Mouse (Mus musculus) frontal cortex, postnatal 36 days (tissue): ENCODE data around the gene Colgalt1.

Source experiments
- DNase-seq, 2 experiments: peaks; one replicate each; pipeline ENCODE4 v3.0.0; 2022; ENCODE audit warnings: low spot score in 2 of 2

The Colgalt1 gene

GRCm38 (mm10) chr8:71591471-71592373, 19.1 kb upstream of the Colgalt1 start, which contains the start of gene Pgls:
TSS of gene Pgls (plus strand) at chr8:71592176.
- peak; percentile 98 to 99 for DNase-seq

GRCm38 (mm10) chr8:71592374-71593170, 18.2 kb upstream of the Colgalt1 start:
- DNase-seq, result peak; percentile 91 to 93

- no peak for DNase-seq
Measured at GRCm38 (mm10) chr8:71593556-71594323, 17.1 kb upstream of the Colgalt1 start.

GRCm38 (mm10) chr8:71594324-71594722, 16.5 kb upstream of the Colgalt1 start:
- no peak for DNase-seq

- peak; percentile 89 to 90 for DNase-seq
Measured at GRCm38 (mm10) chr8:71595862-71596261, 14.9 kb upstream of the Colgalt1 start.

DNA sequence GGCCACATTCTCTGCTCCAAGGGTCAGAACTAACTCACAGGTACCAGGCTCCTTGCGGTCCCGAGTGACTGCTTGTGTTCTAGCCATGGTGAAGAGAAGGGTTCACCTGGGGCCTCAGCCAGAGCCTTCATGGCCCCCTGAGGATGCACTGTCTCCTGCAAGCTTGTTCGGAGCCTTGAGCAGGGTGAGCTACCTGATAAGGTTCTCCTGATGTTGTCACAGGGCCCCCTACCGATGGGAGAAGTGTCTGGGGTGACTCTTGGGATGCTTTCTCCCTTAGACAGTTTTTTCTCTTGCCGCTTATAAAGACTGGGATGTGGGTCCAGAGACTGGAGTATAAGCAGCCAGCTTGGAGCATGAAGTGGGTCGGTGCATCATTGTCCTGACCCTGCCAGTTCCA, 14.4 kb upstream of the Colgalt1 start:
- no peak for DNase-seq

DNA sequence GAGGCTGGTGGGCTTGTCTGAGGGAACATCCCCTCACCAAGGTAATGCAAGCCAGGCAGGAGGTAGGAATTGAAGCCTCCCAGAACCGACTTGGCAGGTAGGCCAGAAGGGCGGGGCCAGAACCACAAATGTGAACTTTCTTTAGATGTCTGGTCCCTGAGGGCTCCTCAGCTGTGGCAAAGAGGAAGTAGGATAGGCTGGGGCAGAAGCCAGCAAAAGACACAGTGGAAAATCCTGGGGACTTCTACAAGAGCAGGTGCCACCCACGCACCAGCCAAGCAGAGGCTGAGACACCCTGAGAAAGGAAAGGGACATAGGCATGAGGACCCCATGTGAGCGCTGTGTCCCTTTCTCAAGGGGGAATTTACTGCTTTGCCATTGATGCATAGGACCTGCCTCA, 14.0 kb upstream of the Colgalt1 start:
- no peak for DNase-seq

DNA sequence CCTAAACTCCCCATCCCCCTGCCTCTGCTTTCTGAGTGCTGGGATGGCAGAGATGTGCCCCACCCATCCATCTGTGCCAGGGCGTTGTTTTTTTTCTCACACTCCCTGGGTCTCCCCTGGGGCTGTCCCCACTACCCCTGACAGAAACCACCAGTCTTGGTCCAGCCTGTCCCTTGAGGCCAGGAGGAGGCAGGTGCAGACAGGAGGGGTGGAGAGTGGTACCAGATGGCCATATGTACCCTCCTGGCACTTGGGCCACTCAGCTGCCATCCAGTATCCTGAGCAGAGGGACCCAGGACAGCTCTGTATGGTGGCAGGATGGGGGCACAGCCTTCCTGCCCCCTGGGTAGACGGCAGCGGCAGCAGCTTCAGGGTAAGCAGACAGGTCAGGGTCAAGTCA, 13.3 kb upstream of the Colgalt1 start, which contains the start of gene Fam129c:
Fam129c (plus strand) TSS at position 198 of the 400 bp plus-strand sequence.
- DNase-seq, result no peak

DNA sequence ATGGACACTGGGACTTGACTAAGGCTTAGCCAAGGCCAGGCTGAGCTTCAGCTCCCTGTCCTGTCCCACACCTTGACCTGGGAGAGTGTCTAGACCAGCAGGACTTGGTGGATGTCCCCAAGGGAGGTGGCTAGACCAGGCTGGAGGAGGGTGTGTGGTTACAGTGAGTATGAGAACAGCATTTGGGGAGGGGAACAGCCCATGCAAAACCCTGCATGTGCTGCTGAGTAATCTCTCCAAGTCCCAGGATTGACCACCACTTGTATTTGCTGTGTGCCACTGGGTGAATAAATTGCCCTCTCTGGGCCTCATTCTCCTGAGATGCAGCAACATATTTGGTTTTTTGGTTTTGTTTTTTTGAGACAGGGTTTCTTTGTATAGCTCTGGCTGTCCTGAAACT, 12.4 kb upstream of the Colgalt1 start:
- DNase-seq, result no peak

DNA sequence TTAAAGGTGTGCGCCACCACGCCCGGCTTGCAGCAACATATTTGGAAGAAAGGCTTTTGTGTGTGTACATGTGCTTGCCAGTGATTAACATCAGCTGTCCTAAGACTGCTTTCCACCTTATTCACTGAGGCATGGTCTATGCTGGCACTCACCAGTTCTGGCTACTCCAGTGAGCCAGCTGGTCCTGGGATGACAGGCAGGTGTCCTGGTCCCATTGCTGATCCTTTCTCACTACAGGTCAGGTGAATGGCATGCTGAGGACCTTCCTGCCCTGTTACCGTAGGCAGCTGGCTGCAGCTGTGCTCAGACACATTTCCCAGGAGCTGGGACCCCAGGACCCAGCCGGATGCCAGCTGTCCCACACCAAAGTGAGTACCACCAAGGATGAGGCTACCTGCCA, 12.0 kb upstream of the Colgalt1 start:
- no peak for DNase-seq

- DNase-seq, result no peak
Measured at GRCm38 (mm10) chr8:71601939-71602665, 8.7 kb upstream of the Colgalt1 start.

DNA sequence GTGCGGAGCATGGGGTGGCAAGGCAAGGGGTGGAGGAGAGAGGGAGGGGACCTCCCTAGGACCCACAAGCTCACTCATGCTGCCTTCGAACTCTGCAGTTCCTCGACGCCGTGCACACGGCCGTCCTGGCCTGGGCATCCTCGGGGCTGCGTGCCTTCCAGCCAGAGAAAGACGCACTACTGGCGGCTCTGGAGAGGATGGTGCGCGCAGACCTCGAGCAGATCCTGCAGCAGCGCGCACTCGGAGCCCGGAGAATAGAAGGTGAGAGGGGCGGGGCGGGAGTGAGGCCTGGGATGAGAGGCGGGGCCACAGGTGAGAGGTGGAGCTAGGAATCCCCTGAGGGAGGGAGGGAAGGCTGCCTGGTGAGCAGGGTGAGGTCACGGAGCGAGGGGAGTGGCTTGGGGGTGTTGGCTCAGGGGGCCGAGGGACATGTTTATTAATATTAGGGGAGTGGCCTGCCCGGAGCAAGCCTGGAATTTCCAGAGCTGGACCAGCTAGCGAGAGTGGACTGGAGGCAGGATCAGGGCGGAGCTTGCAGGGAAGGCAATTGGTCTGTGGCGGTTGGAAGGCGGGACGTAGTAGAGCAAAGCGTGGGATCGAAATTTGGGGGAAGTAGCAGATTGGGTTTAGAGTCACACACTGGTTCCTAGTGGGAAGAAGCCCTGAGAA, 8.0 kb upstream of the Colgalt1 start:
- DNase-seq, result no peak

GRCm38 (mm10) chr8:71604021-71604420, 6.8 kb upstream of the Colgalt1 start:
- DNase-seq, result no peak

- no peak for DNase-seq
Measured at GRCm38 (mm10) chr8:71612141-71612540, 1.3 kb downstream of the Colgalt1 start.

DNA sequence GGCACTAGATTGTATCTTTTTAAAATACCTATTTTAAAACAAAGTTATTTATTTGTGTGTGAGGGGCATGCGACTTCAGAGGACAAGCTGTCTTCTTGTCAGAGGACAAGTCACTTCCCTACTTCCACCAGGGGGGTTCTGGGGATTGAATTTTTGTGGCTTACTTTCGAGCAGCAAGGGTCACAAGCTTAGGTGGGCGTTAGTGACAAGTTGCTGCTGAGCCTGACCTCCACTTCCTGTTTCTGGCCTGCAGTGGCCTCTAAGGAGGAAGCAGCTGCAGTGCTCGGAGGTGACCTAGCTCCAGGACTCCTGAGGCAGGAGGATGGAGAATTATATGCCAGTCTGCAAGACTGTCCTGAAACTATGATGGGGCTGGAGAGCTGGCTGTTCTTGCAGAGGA, 2.6 kb downstream of the Colgalt1 start:
- no peak for DNase-seq

DNA sequence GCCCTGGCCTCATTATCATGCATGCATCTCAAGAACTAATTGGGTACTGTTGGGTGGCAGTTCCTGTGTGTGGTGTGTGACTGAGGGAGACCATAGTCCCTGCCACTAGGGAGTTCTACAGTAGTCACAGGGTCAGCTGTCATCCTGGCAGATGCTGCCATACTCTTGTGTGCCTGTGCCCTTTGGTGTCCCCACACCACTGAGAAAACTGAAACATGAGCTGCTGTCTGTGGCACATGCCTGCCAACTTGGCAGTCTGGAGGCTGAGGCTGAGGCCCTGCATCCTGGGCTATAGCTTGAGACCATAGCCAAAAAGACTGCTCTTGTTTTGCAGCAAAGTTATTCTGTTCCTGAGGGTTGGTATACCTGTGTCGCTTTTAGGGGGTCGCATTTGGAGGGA, 9.0 kb downstream of the Colgalt1 start:
- no peak for DNase-seq

- DNase-seq, result no peak
Measured at GRCm38 (mm10) chr8:71625088-71625487, 14.3 kb downstream of the Colgalt1 start.

- DNase-seq, result no peak
Measured at GRCm38 (mm10) chr8:71626753-71627152, 16.0 kb downstream of the Colgalt1 start.

GRCm38 (mm10) chr8:71627265-71628099, 16.7 kb downstream of the Colgalt1 start:
- DNase-seq, result no peak
